Mouse (Mus musculus): ENCODE data around the gene Magi1.

DNA sequence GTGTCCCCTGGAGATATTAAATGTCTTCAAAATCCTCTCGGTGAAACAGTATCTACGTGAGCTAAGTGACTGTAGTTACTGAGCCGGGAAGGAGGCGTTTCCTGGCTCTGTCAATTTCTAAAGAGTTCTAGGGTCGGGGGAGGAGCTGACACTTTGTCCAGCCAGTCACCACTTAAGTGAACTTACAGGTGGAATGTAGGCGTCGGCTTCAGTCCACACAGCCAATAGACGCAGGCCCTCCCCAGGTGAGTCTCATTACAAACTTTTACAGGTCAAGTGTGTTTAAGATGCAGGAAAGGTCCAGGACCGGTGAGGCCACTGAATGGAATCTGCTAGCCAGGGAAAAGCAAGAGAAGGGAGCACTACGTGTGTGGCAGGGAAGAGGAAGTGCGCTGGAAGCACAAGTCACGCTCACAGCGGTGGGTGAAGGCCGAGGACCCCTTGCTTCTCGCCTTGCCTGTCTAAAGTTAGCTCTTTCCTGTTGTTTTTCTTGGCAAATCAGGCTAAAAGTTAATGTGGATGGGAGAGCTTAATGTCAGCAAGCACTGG, 556.0 kb downstream of the Magi1 start:
- TF ChIP-seq CTCF (IDR thresholded peaks at IDR 0.05; ENCODE audit: low read depth) (no peak), EP300 (IDR thresholded peaks at IDR 0.05; ENCODE audit: low read depth) (no peak)
